Mouse (Mus musculus) cerebellum, postnatal 25 days (tissue): ENCODE results near the gene Hmg20b.

Source experiments
- DNase-seq, 2 experiments: peaks; one replicate each; pipeline ENCODE4 v3.0.0; 2021; ENCODE audit warnings: mixed read lengths in 2 of 2

Hmg20b gene

GRCm38 (mm10) chr10:81350351-81351063 is at the start of gene Hmg20b:
Gene Hmg20b (minus strand): TSS chr10:81350480.
- DNase-seq: peak; percentile 100

- peak in 1 of 2 experiments; percentile 48 for DNase-seq
Measured at GRCm38 (mm10) chr10:81399798-81400308, 49.6 kb upstream of the Hmg20b start.

GRCm38 (mm10) chr10:81399296-81399695 is 49.0 kb upstream of the Hmg20b start:
- peak in 1 of 2 experiments; percentile 59 for DNase-seq

- peak; percentile 37 to 40 for DNase-seq
Measured at GRCm38 (mm10) chr10:81396749-81397148, 46.5 kb upstream of the Hmg20b start.

- DNase-seq: peak; percentile 33 to 58
Measured at GRCm38 (mm10) chr10:81395865-81396264, 45.6 kb upstream of the Hmg20b start.

GRCm38 (mm10) chr10:81395127-81395526 is 44.8 kb upstream of the Hmg20b start:
- peak; percentile 77 to 86 for DNase-seq

- DNase-seq: no peak
Measured at GRCm38 (mm10) chr10:81393456-81394063, 43.3 kb upstream of the Hmg20b start.

GRCm38 (mm10) chr10:81392781-81393185 is 42.5 kb upstream of the Hmg20b start, which contains the start of gene Smim24:
Gene Smim24 (plus strand): TSS chr10:81393051.
- no peak for DNase-seq

- DNase-seq: no peak
Measured at GRCm38 (mm10) chr10:81392270-81392669, 42.0 kb upstream of the Hmg20b start.

- DNase-seq: no peak
Measured at GRCm38 (mm10) chr10:81390678-81390965, 40.3 kb upstream of the Hmg20b start.

GRCm38 (mm10) chr10:81389801-81390677 is 39.8 kb upstream of the Hmg20b start:
- peak; percentile 84 to 85 for DNase-seq

GRCm38 (mm10) chr10:81389373-81389772 is 39.1 kb upstream of the Hmg20b start:
- DNase-seq: peak in 1 of 2 experiments; percentile 36

- DNase-seq: no peak
Measured at GRCm38 (mm10) chr10:81388505-81389055, 38.3 kb upstream of the Hmg20b start, which contains the start of gene Gm48552. Gene Gm48552 (plus strand): TSS chr10:81389005.

GRCm38 (mm10) chr10:81387716-81388115 is 37.4 kb upstream of the Hmg20b start:
- DNase-seq: no peak

GRCm38 (mm10) chr10:81385603-81386306 is 35.5 kb upstream of the Hmg20b start:
- DNase-seq: no peak

GRCm38 (mm10) chr10:81384605-81384982 is 34.3 kb upstream of the Hmg20b start:
- no peak for DNase-seq

GRCm38 (mm10) chr10:81383802-81384604 is 33.7 kb upstream of the Hmg20b start, which contains the start of the genes Dohh and Gm48551:
Gene Dohh (plus strand): TSS chr10:81384428.
Gene Gm48551 (plus strand): TSS chr10:81384466.
- peak; percentile 98 to 100 for DNase-seq

GRCm38 (mm10) chr10:81382039-81382438 is 31.8 kb upstream of the Hmg20b start:
- no peak for DNase-seq

- DNase-seq: no peak
Measured at GRCm38 (mm10) chr10:81379809-81380378, 29.6 kb upstream of the Hmg20b start.

- DNase-seq: no peak
Measured at GRCm38 (mm10) chr10:81379183-81379553, 28.9 kb upstream of the Hmg20b start.
